Mouse (Mus musculus) spleen, postnatal 10 days (tissue): ENCODE measurements around the gene Acsm5.

Experiments
- DNase-seq, 2 experiments: peaks; one replicate each; pipeline ENCODE4 v3.0.0; 2021 to 2022; ENCODE audit warnings: low spot score in 2 of 2

The Acsm5 gene

GRCm38 (mm10) chr7:119519163-119519562, at the start of gene Acsm5:
Gene Acsm5 (plus strand): TSS chr7:119519463.
- no peak for DNase-seq

GRCm38 (mm10) chr7:119476500-119477389, 42.5 kb upstream of the Acsm5 start:
- peak in 1 of 2 experiments; percentile 16 for DNase-seq

GRCm38 (mm10) chr7:119479256-119479655, 40.0 kb upstream of the Acsm5 start, which contains the start of gene Umod:
Gene Umod (minus strand): TSS chr7:119479282.
- no peak for DNase-seq

- DNase-seq, result no peak
Measured at GRCm38 (mm10) chr7:119484154-119484553, 35.1 kb upstream of the Acsm5 start.

GRCm38 (mm10) chr7:119486683-119487082, 32.6 kb upstream of the Acsm5 start:
- DNase-seq, result no peak

- no peak for DNase-seq
Measured at GRCm38 (mm10) chr7:119490041-119490780, 29.1 kb upstream of the Acsm5 start.

GRCm38 (mm10) chr7:119511143-119511542, 8.1 kb upstream of the Acsm5 start:
- DNase-seq, result no peak

GRCm38 (mm10) chr7:119513056-119513455, 6.2 kb upstream of the Acsm5 start:
- no peak for DNase-seq

GRCm38 (mm10) chr7:119515492-119516271, 3.6 kb upstream of the Acsm5 start:
- peak; percentile 15 to 58 for DNase-seq

GRCm38 (mm10) chr7:119516272-119516558, 3.0 kb upstream of the Acsm5 start:
- no peak for DNase-seq

GRCm38 (mm10) chr7:119519654-119520053, 391 bp downstream of the Acsm5 start:
- peak; percentile 36 to 67 for DNase-seq

GRCm38 (mm10) chr7:119521816-119522215, 2.6 kb downstream of the Acsm5 start:
- DNase-seq, result no peak

- DNase-seq, result no peak
Measured at GRCm38 (mm10) chr7:119522385-119522784, 3.1 kb downstream of the Acsm5 start.

GRCm38 (mm10) chr7:119523389-119523788, 4.1 kb downstream of the Acsm5 start, which contains the start of gene Pdilt:
Gene Pdilt (minus strand): TSS chr7:119523489.
- DNase-seq, result no peak

GRCm38 (mm10) chr7:119525881-119526281, 6.6 kb downstream of the Acsm5 start:
- no peak for DNase-seq

GRCm38 (mm10) chr7:119526486-119526885, 7.2 kb downstream of the Acsm5 start:
- DNase-seq, result no peak

- no peak for DNase-seq
Measured at GRCm38 (mm10) chr7:119527135-119527534, 7.9 kb downstream of the Acsm5 start.

- no peak for DNase-seq
Measured at GRCm38 (mm10) chr7:119527548-119527947, 8.3 kb downstream of the Acsm5 start.

- no peak for DNase-seq
Measured at GRCm38 (mm10) chr7:119528617-119529016, 9.4 kb downstream of the Acsm5 start.

GRCm38 (mm10) chr7:119532924-119533323, 13.7 kb downstream of the Acsm5 start:
- DNase-seq, result no peak

- DNase-seq, result no peak
Measured at GRCm38 (mm10) chr7:119534389-119534788, 15.1 kb downstream of the Acsm5 start.

- no peak for DNase-seq
Measured at GRCm38 (mm10) chr7:119542445-119542844, 23.2 kb downstream of the Acsm5 start.
